Mouse (Mus musculus): ENCODE results near the gene Ints13. TPM values are rescaled to one million over a fixed set of nuclear protein-coding genes. Genes with fewer than 3 reads are reported as not detected.

Ints13 gene
- total and polyA plus RNA-seq, 3 experiments = 31.9 to 51.9 (median 50.5) TPM

- dilution Hi-C loops (cut with MboI; ENCODE audit: extremely low pct_ligation_motif_present, extremely low pct_unique_long_range_greater_than_20kb, low sequenced_read_pairs) = no loop called here
- Histone ChIP-seq H3K4me3 (replicated peaks in 1 of 3; ENCODE audit: low read depth in 2 of 3, low read length in 2 of 3, poor library complexity in 1 of 3) (peak overlapping the region in 2 of 3 experiments; percentile 22 to 96), H3K27ac (ENCODE audit: insufficient read depth, low read depth) (no peak overlapping the region), H3K9ac (ENCODE audit: insufficient read depth, low read depth) (peak overlapping the region; percentile 27; the same call in 1 of the 2 replicates), H3K4me2 (ENCODE audit: insufficient read depth, low read depth, poor library complexity, severe bottlenecking) (peak overlapping the region; percentile 90; the same call in 1 of the 2 replicates), H3K9me3 (replicated peaks; ENCODE audit: low read length) (no peaks in the 10 kb centered on the region), H3K4me1 (ENCODE audit: control insufficient read depth in 1 of 2, insufficient read depth in 2 of 2) (peaks cover 5 to 42% of the 10 kb centered on the region in 2 experiments; a peak in 3 of 4 replicates), H3K79me2 (replicated peaks; ENCODE audit: control insufficient read depth, extremely low read depth, insufficient read depth, poor library complexity, severe bottlenecking) (peaks cover 69% of the 10 kb centered on the region), H3K27me3 (replicated peaks) (no peaks in the 10 kb centered on the region), H3K36me3 (replicated peaks in 1 of 2; ENCODE audit: control insufficient read depth in 1 of 2, insufficient read depth in 1 of 2, low read length in 1 of 2) (peaks cover 5 to 20% of the 10 kb centered on the region in 2 experiments)
- TF ChIP-seq MYC (IDR thresholded peaks at IDR 0.05; ENCODE audit: low read depth, low read length) = 0 out of 2 replicates have a peak, but pooled peaks have one; percentile 33
- TF ChIP-seq USF2 (conservative IDR thresholded peaks at IDR 0.05; ENCODE audit: low read depth, low read length) = no peak
- TF ChIP-seq POLR2A (IDR thresholded peaks at IDR 0.05; ENCODE audit: low read depth, low read length) = peak; percentile 35; the same call in 1 of the 2 replicates
- TF ChIP-seq MXI1 (IDR thresholded peaks at IDR 0.05; ENCODE audit: low read depth, low read length) = no peak; the same call in 1 of the 2 replicates
- peak; percentile 60 for TF ChIP-seq EP300 (IDR thresholded peaks at IDR 0.05; ENCODE audit: low read length)
- TF ChIP-seq MAX (IDR thresholded peaks at IDR 0.05; ENCODE audit: low read length) = no peak
- peak; percentile 73; the same call in 1 of the 2 replicates for TF ChIP-seq SIN3A (IDR thresholded peaks at IDR 0.05; ENCODE audit: low read length)
- TF ChIP-seq ZKSCAN1 (IDR thresholded peaks at IDR 0.05; ENCODE audit: borderline replicate concordance, low read depth, low read length) = no peak
- TF ChIP-seq CHD1 (IDR thresholded peaks at IDR 0.05; ENCODE audit: low read depth, low read length) = no peak
- TF ChIP-seq UBTF (IDR thresholded peaks at IDR 0.05; ENCODE audit: low read depth, low read length) = no peak
- no peak for TF ChIP-seq ZNF384 (IDR thresholded peaks at IDR 0.05; ENCODE audit: low read depth, low read length)
- no peak for TF ChIP-seq ZMIZ1 (IDR thresholded peaks at IDR 0.05; ENCODE audit: low read depth, low read length)
- peak; percentile 38 for DNase-seq (ENCODE audit: extremely low read depth)
- in situ Hi-C loops (cut with MboI; ENCODE audit: low pct_ligation_motif_present, low pct_unique_long_range_greater_than_20kb, low sequenced_read_pairs) = no loop called here
These were observed 2.8 kb upstream of the Ints13 start for GRCm38 (mm10) chr6:146580381-146580926.

- H3K4me2 ChIP-seq (ENCODE audit: insufficient read depth, low read depth, poor library complexity, severe bottlenecking) = peak overlapping the region; percentile 91
- dilution Hi-C loops (cut with MboI; ENCODE audit: extremely low pct_ligation_motif_present, extremely low pct_unique_long_range_greater_than_20kb, low sequenced_read_pairs) (no loop called here), in situ Hi-C loops (cut with MboI; ENCODE audit: low pct_ligation_motif_present, low pct_unique_long_range_greater_than_20kb, low sequenced_read_pairs) (no loop called here)
- TF ChIP-seq EP300 (IDR thresholded peaks at IDR 0.05; ENCODE audit: low read length) (peak; percentile 39), ZNF384 (IDR thresholded peaks at IDR 0.05; ENCODE audit: low read depth, low read length) (peak; percentile 89), E2F4 (IDR thresholded peaks at IDR 0.05; ENCODE audit: insufficient replicate concordance, low read depth, low read length) (no peak), MEF2A (IDR thresholded peaks at IDR 0.05; ENCODE audit: borderline replicate concordance, low read depth, low read length) (peak; percentile 42; the same call in 1 of the 2 replicates), MXI1 (IDR thresholded peaks at IDR 0.05; ENCODE audit: low read depth, low read length) (peak; percentile 16; the same call in 1 of the 2 replicates), NELFE (IDR thresholded peaks at IDR 0.05; ENCODE audit: low read depth, low read length) (no peak), ETS1 (conservative IDR thresholded peaks at IDR 0.05; ENCODE audit: low read depth, low read length) (peak; percentile 37; the same call in 1 of the 2 replicates), IRF4 (IDR thresholded peaks at IDR 0.05; ENCODE audit: low read depth, low read length) (peak; percentile 85), USF2 (conservative IDR thresholded peaks at IDR 0.05; ENCODE audit: low read depth, low read length) (no peak), MYC (IDR thresholded peaks at IDR 0.05; ENCODE audit: low read depth, low read length) (0 out of 2 replicates have a peak, but pooled peaks have one; percentile 9), MAX (IDR thresholded peaks at IDR 0.05; ENCODE audit: low read length) (no peak), CHD2 (IDR thresholded peaks at IDR 0.05; ENCODE audit: low read length) (peak; percentile 73), HCFC1 (IDR thresholded peaks at IDR 0.05; ENCODE audit: low read depth, low read length) (0 out of 2 replicates have a peak, but pooled peaks have one; percentile 37), SIN3A (IDR thresholded peaks at IDR 0.05; ENCODE audit: low read length) (peak; percentile 38; the same call in 1 of the 2 replicates), JUND (conservative IDR thresholded peaks at IDR 0.05; ENCODE audit: low read depth, low read length) (0 out of 2 replicates have a peak, but pooled peaks have one; percentile 11)
- H3K4me1 ChIP-seq (ENCODE audit: control insufficient read depth in 1 of 2, insufficient read depth in 2 of 2) = peaks cover 5 to 42% of the 10 kb centered on the region in 2 experiments; a peak in 3 of 4 replicates
- peaks cover 62% of the 10 kb centered on the region for H3K79me2 ChIP-seq (replicated peaks; ENCODE audit: control insufficient read depth, extremely low read depth, insufficient read depth, poor library complexity, severe bottlenecking)
- H3K9ac ChIP-seq (ENCODE audit: insufficient read depth, low read depth) = peak overlapping the region; percentile 88
- peaks cover 3 to 13% of the 10 kb centered on the region in 2 experiments for H3K36me3 ChIP-seq (replicated peaks in 1 of 2; ENCODE audit: control insufficient read depth in 1 of 2, insufficient read depth in 1 of 2, low read length in 1 of 2)
- H3K9me3 ChIP-seq (replicated peaks; ENCODE audit: low read length) = no peaks in the 10 kb centered on the region
- peak overlapping the region; percentile 85 for H3K27ac ChIP-seq (ENCODE audit: insufficient read depth, low read depth)
- peak overlapping the region; percentile 95 to 97 (median 96) for H3K4me3 ChIP-seq (replicated peaks in 1 of 3; ENCODE audit: low read depth in 2 of 3, low read length in 2 of 3, poor library complexity in 1 of 3)
- H3K27me3 ChIP-seq (replicated peaks) = no peaks in the 10 kb centered on the region
- DNase-seq (ENCODE audit: extremely low read depth) = peak; percentile 67
These were observed 951 bp upstream of the Ints13 start for GRCm38 (mm10) chr6:146578586-146578985.

All from CH12.LX (cell line).